Mouse (Mus musculus): ENCODE data around the gene Clic4.

Gene Clic4

GRCm38 (mm10) chr4:135272640-135273306 is at the start of gene Clic4:
Clic4 (minus strand) TSS chr4:135272814.
- peak; percentile 95 for DNase-seq (ENCODE audit: low spot score)

- no peak for DNase-seq (ENCODE audit: low spot score)
Observed at GRCm38 (mm10) chr4:135317966-135318365, 45.4 kb upstream of the Clic4 start.

- DNase-seq (ENCODE audit: low spot score) = no peak
Observed at GRCm38 (mm10) chr4:135317539-135317938, 44.9 kb upstream of the Clic4 start.

GRCm38 (mm10) chr4:135315287-135315686 is 42.7 kb upstream of the Clic4 start:
- no peak for DNase-seq (ENCODE audit: low spot score)

GRCm38 (mm10) chr4:135314419-135314832 is 41.8 kb upstream of the Clic4 start:
- no peak for DNase-seq (ENCODE audit: low spot score)

GRCm38 (mm10) chr4:135313761-135314241 is 41.2 kb upstream of the Clic4 start:
- DNase-seq (ENCODE audit: low spot score) = no peak

GRCm38 (mm10) chr4:135313111-135313691 is 40.6 kb upstream of the Clic4 start:
- no peak for DNase-seq (ENCODE audit: low spot score)

- no peak for DNase-seq (ENCODE audit: low spot score)
Observed at GRCm38 (mm10) chr4:135312706-135313105, 40.1 kb upstream of the Clic4 start.

- no peak for DNase-seq (ENCODE audit: low spot score)
Observed at GRCm38 (mm10) chr4:135310371-135310770, 37.8 kb upstream of the Clic4 start.

- no peak for DNase-seq (ENCODE audit: low spot score)
Observed at GRCm38 (mm10) chr4:135309726-135310125, 37.1 kb upstream of the Clic4 start.

GRCm38 (mm10) chr4:135309112-135309659 is 36.6 kb upstream of the Clic4 start:
- DNase-seq (ENCODE audit: low spot score) = no peak

- no peak for DNase-seq (ENCODE audit: low spot score)
Observed at GRCm38 (mm10) chr4:135306971-135307632, 34.5 kb upstream of the Clic4 start.

- no peak for DNase-seq (ENCODE audit: low spot score)
Observed at GRCm38 (mm10) chr4:135306533-135306932, 33.9 kb upstream of the Clic4 start.

GRCm38 (mm10) chr4:135302261-135302660 is 29.6 kb upstream of the Clic4 start:
- no peak for DNase-seq (ENCODE audit: low spot score)

- no peak for DNase-seq (ENCODE audit: low spot score)
Observed at GRCm38 (mm10) chr4:135301166-135301565, 28.6 kb upstream of the Clic4 start.

- DNase-seq (ENCODE audit: low spot score) = no peak
Observed at GRCm38 (mm10) chr4:135300248-135301041, 27.8 kb upstream of the Clic4 start.

- DNase-seq (ENCODE audit: low spot score) = no peak
Observed at GRCm38 (mm10) chr4:135298680-135299079, 26.1 kb upstream of the Clic4 start.

- peak; percentile 77 for DNase-seq (ENCODE audit: low spot score)
Observed at GRCm38 (mm10) chr4:135297931-135298546, 25.4 kb upstream of the Clic4 start.

- no peak for DNase-seq (ENCODE audit: low spot score)
Observed at GRCm38 (mm10) chr4:135297146-135297545, 24.5 kb upstream of the Clic4 start.

- no peak for DNase-seq (ENCODE audit: low spot score)
Observed at GRCm38 (mm10) chr4:135296565-135296964, 24.0 kb upstream of the Clic4 start.

- DNase-seq (ENCODE audit: low spot score) = no peak
Observed at GRCm38 (mm10) chr4:135293813-135294212, 21.2 kb upstream of the Clic4 start.

Data from left cerebral cortex, adult 11 months (tissue).